Mouse (Mus musculus) right cerebral cortex, postnatal 25 days (tissue): Measurements from ENCODE around the gene Tmbim6.
"Not testable (repeated sequence)": the region's sequence is repeated elsewhere in the genome, so short reads cannot be mapped to it uniquely, and the experiment has no call there.

Source experiments
- DNase-seq: peaks from one replicate; pipeline ENCODE4 v3.0.0; 2022

Tmbim6 gene

GRCm38 (mm10) chr15:99386110-99386509 is 6.6 kb upstream of the Tmbim6 start:
- not testable (repeated sequence) for DNase-seq

- DNase-seq, result no peak
Observed at GRCm38 (mm10) chr15:99386796-99387195, 5.9 kb upstream of the Tmbim6 start.

- DNase-seq, result no peak
Observed at GRCm38 (mm10) chr15:99387976-99388375, 4.7 kb upstream of the Tmbim6 start.

GRCm38 (mm10) chr15:99390472-99391401 is 1.9 kb upstream of the Tmbim6 start:
- no peak for DNase-seq

- no peak for DNase-seq
Observed at GRCm38 (mm10) chr15:99391975-99392374, 707 bp upstream of the Tmbim6 start.

GRCm38 (mm10) chr15:99393386-99394252 is 937 bp downstream of the Tmbim6 start:
- DNase-seq, result no peak

GRCm38 (mm10) chr15:99396462-99396861 is 3.8 kb downstream of the Tmbim6 start:
- no peak for DNase-seq

- DNase-seq, result no peak
Observed at GRCm38 (mm10) chr15:99396875-99397274, 4.2 kb downstream of the Tmbim6 start.

- no peak for DNase-seq
Observed at GRCm38 (mm10) chr15:99397622-99398021, 4.9 kb downstream of the Tmbim6 start.

GRCm38 (mm10) chr15:99399503-99400245 is 7.0 kb downstream of the Tmbim6 start:
- DNase-seq, result no peak

- no peak for DNase-seq
Observed at GRCm38 (mm10) chr15:99400602-99401001, 7.9 kb downstream of the Tmbim6 start.

- no peak for DNase-seq
Observed at GRCm38 (mm10) chr15:99403159-99403889, 10.6 kb downstream of the Tmbim6 start.

GRCm38 (mm10) chr15:99405150-99405549 is 12.5 kb downstream of the Tmbim6 start:
- DNase-seq, result no peak

- DNase-seq, result no peak
Observed at GRCm38 (mm10) chr15:99406986-99407570, 14.4 kb downstream of the Tmbim6 start.

GRCm38 (mm10) chr15:99408845-99409244 is 16.2 kb downstream of the Tmbim6 start:
- DNase-seq, result no peak

GRCm38 (mm10) chr15:99411747-99412146 is 19.1 kb downstream of the Tmbim6 start:
- peak; percentile 28 for DNase-seq

GRCm38 (mm10) chr15:99415793-99416192 is 23.1 kb downstream of the Tmbim6 start:
- DNase-seq, result no peak

GRCm38 (mm10) chr15:99416348-99416882 is 23.7 kb downstream of the Tmbim6 start:
- peak; percentile 68 for DNase-seq

- no peak for DNase-seq
Observed at GRCm38 (mm10) chr15:99416957-99417356, 24.3 kb downstream of the Tmbim6 start.

- no peak for DNase-seq
Observed at GRCm38 (mm10) chr15:99417692-99418271, 25.1 kb downstream of the Tmbim6 start.

GRCm38 (mm10) chr15:99420101-99420500 is 27.4 kb downstream of the Tmbim6 start:
- DNase-seq, result no peak
